Comparison of ENCODE assay signal across 25 mouse cellular contexts in the genomic region with DNA sequence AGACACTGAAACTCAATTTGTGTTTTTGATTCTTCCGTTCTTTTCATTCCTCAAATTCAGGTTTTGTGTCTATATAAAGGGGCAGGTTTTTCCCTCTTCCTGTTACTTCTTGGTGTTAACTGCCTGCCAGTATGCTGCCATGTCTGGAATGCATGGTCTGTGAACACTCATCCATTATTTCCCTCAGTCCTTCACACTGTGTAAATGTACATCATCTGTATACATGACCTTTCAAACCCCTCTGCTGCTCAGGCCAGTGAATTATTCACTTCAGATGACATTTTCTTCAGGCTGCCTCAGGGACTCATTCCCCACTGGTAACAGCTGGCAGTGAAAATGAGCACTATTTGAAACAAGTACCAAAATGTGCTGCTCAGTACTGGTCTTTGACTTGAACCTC.
A peak's percentile ranks its signal among the peaks of the same experiment; 100 is the strongest.
DNase-seq lines count a peak whose midpoint lies in the region; ATAC-seq lines count a peak whose summit lies in the region.
"Had no signal": no experiment of that assay in that cellular context is flagged by ENCODE, and none has a peak within 500 bp of the region (broad histone marks: within the 10 kb centered on the region; RNA-seq: fewer than 3 reads in every experiment).

No protein-coding gene starts in this region.

- H3K27me3 ChIP-seq in hindbrain, embryonic 12.5 days: no peaks in the 10 kb centered on the region
- no peaks in the 10 kb centered on the region for H3K27me3 ChIP-seq in hindbrain, embryonic 14.5 days (ENCODE audit: control insufficient read depth, insufficient read depth, low read length)
- H3K27me3 ChIP-seq: embryonic facial prominence, embryonic 12.5 days; heart, embryonic 13.5 days; hindbrain, embryonic 13.5 days had no signal

- intact Hi-C loops in left cerebral cortex, postnatal 36 days (cut with DNase I): no loop called here

- no peak overlapping the region for H3K4me2 ChIP-seq in hindbrain, embryonic 12.5 days (replicated peaks)
- H3K4me2 ChIP-seq in hindbrain, embryonic 14.5 days (replicated peaks): no peak overlapping the region
- H3K4me2 ChIP-seq: embryonic facial prominence, embryonic 12.5 days; heart, embryonic 13.5 days; hindbrain, embryonic 13.5 days had no signal

- H3K27ac ChIP-seq in hindbrain, embryonic 12.5 days: no peak overlapping the region
- no peak overlapping the region for H3K27ac ChIP-seq in hindbrain, embryonic 14.5 days
- H3K27ac ChIP-seq: embryonic facial prominence, embryonic 12.5 days; heart, embryonic 13.5 days; hindbrain, embryonic 13.5 days; liver, embryonic 14.5 days; macrophage had no signal

- no peaks in the 10 kb centered on the region for H3K36me3 ChIP-seq in hindbrain, embryonic 12.5 days
- no peaks in the 10 kb centered on the region for H3K36me3 ChIP-seq in hindbrain, embryonic 14.5 days (replicated peaks; ENCODE audit: control insufficient read depth, insufficient read depth)
- H3K36me3 ChIP-seq: embryonic facial prominence, embryonic 12.5 days; heart, embryonic 13.5 days; hindbrain, embryonic 13.5 days had no signal

- no peaks in the 10 kb centered on the region for H3K4me1 ChIP-seq in hindbrain, embryonic 12.5 days
- no peaks in the 10 kb centered on the region for H3K4me1 ChIP-seq in hindbrain, embryonic 14.5 days (replicated peaks; ENCODE audit: control insufficient read depth, insufficient read depth, low read length)
- H3K4me1 ChIP-seq: embryonic facial prominence, embryonic 12.5 days; heart, embryonic 13.5 days; hindbrain, embryonic 13.5 days had no signal

- peak; percentile 38; the same call in 1 of the 2 replicates for ATAC-seq in hindbrain, embryonic 12.5 days (ENCODE audit: low FRiP score)
- no peak for ATAC-seq in hindbrain, embryonic 14.5 days (ENCODE audit: low FRiP score)
- peak; percentile 18 for ATAC-seq in activated CD4-positive, CD25-positive, alpha-beta regulatory T cell, adult 4 months
- no peak for ATAC-seq in erythroid progenitor cell, adult 5-6 weeks (replicated peaks; ENCODE audit: low FRiP score, poor library complexity, severe bottlenecking)
- ATAC-seq: CD4-positive, CD25-positive, alpha-beta regulatory T cell, adult 4 months; forebrain, embryonic 16.5 days; intestine, postnatal 0 days had no signal

- no peak overlapping the region for H3K9ac ChIP-seq in hindbrain, embryonic 12.5 days
- H3K9ac ChIP-seq in hindbrain, embryonic 14.5 days: no peak overlapping the region
- H3K9ac ChIP-seq: embryonic facial prominence, embryonic 12.5 days; heart, embryonic 13.5 days; hindbrain, embryonic 13.5 days; liver, embryonic 14.5 days had no signal

- no peak for DNase-seq in hindbrain, embryonic 14.5 days (ENCODE audit: low spot score)
- DNase-seq in embryo, embryonic 10.5 days (ENCODE audit: low spot score): peak; percentile 12
- peak; percentile 32 for DNase-seq in mesoderm, embryonic 11.5 days (ENCODE audit: low read depth, low spot score)
- no peak for DNase-seq in left cerebral cortex, postnatal 36 days (ENCODE audit: low spot score in 2 of 2)
- DNase-seq in heart, postnatal 4 days: no peak
- DNase-seq: adrenal gland, postnatal 25 days; cerebellum, adult 8-10 months; cerebellum, postnatal 36 days; gastrocnemius, postnatal 10 days; heart, postnatal 10 days; kidney, postnatal 14 days; liver; lung, adult 2 months; lung, postnatal 10 days had no signal

- H3K4me3 ChIP-seq in hindbrain, embryonic 12.5 days: no peak overlapping the region
- H3K4me3 ChIP-seq in hindbrain, embryonic 14.5 days (replicated peaks; ENCODE audit: low read length): no peak overlapping the region
- H3K4me3 ChIP-seq: embryonic facial prominence, embryonic 12.5 days; heart, embryonic 13.5 days; hindbrain, embryonic 13.5 days had no signal

- no peaks in the 10 kb centered on the region for H3K9me3 ChIP-seq in hindbrain, embryonic 12.5 days (replicated peaks)
- H3K9me3 ChIP-seq in hindbrain, embryonic 14.5 days (ENCODE audit: control insufficient read depth, low read length): no peaks in the 10 kb centered on the region
- H3K9me3 ChIP-seq: embryonic facial prominence, embryonic 12.5 days; heart, embryonic 13.5 days; hindbrain, embryonic 13.5 days had no signal

- WGBS in hindbrain, embryonic 12.5 days: 67% methylated on average over 1 of the region's 1 CpGs
- WGBS in hindbrain, embryonic 14.5 days: 91% methylated on average over 1 of the region's 1 CpGs

Comparison
In these comparisons a context has a peak if more than half of its experiments do, and no peak if none do; other contexts are left out.
1. ATAC-seq: peak in hindbrain, embryonic 12.5 days (single experiment) and activated CD4-positive, CD25-positive, alpha-beta regulatory T cell, adult 4 months (single experiment); none in hindbrain, embryonic 14.5 days (single experiment) and erythroid progenitor cell, adult 5-6 weeks (single experiment).
2. DNase-seq: peak in embryo, embryonic 10.5 days (single experiment) and mesoderm, embryonic 11.5 days (single experiment); none in hindbrain, embryonic 14.5 days (single experiment), left cerebral cortex, postnatal 36 days (0 of 2) and heart, postnatal 4 days (single experiment).